ENCODE assay signal across 10 mouse cellular contexts in genomic region chr4:62625451-62626061, GRCm38 (mm10).
DNase-seq lines count a peak whose midpoint lies in the region; ATAC-seq and TF ChIP-seq lines count a peak whose summit lies in the region.
"Had no signal": no experiment of that assay in that cellular context is flagged by ENCODE, and none has a peak within 500 bp of the region (broad histone marks: within the 10 kb centered on the region; RNA-seq: fewer than 3 reads in every experiment).

No protein-coding gene starts in this region.

- H3K27ac ChIP-seq in intestine, embryonic 14.5 days (ENCODE audit: low read depth) = 0 out of 2 replicates have a peak overlapping the region, but pooled peaks have one; percentile 2
- no peak overlapping the region for H3K27ac ChIP-seq in intestine, embryonic 16.5 days (ENCODE audit: low read length)
- H3K27ac ChIP-seq in embryonic facial prominence, embryonic 13.5 days = peak overlapping the region; percentile 97
- H3K27ac ChIP-seq in forebrain, postnatal 0 days (ENCODE audit: low read depth, low read length) = peak overlapping the region; percentile 57; the same call in 1 of the 2 replicates
- H3K27ac ChIP-seq in midbrain, embryonic 15.5 days = peak overlapping the region; percentile 56

- 79% methylated on average over 19 of the region's 19 CpGs for WGBS in intestine, embryonic 14.5 days
- WGBS in intestine, embryonic 16.5 days = 83% methylated on average over 19 of the region's 19 CpGs
- 40% methylated on average over 19 of the region's 19 CpGs for WGBS in embryonic facial prominence, embryonic 13.5 days
- 88% methylated on average over 19 of the region's 19 CpGs for WGBS in forebrain, postnatal 0 days
- WGBS in midbrain, embryonic 15.5 days = 82% methylated on average over 19 of the region's 19 CpGs

- H3K9ac ChIP-seq in intestine, embryonic 14.5 days (ENCODE audit: low read length) = no peak overlapping the region
- H3K9ac ChIP-seq in intestine, embryonic 16.5 days (ENCODE audit: low read depth, low read length) = no peak overlapping the region
- H3K9ac ChIP-seq in embryonic facial prominence, embryonic 13.5 days = no peak overlapping the region
- no peak overlapping the region for H3K9ac ChIP-seq in forebrain, postnatal 0 days
- H3K9ac ChIP-seq in midbrain, embryonic 15.5 days = no peak overlapping the region

- no peaks in the 10 kb centered on the region for H3K27me3 ChIP-seq in intestine, embryonic 14.5 days (replicated peaks; ENCODE audit: control insufficient read depth, insufficient read depth, low read length)
- no peaks in the 10 kb centered on the region for H3K27me3 ChIP-seq in intestine, embryonic 16.5 days (replicated peaks; ENCODE audit: control insufficient read depth, insufficient read depth, low read length)
- no peaks in the 10 kb centered on the region for H3K27me3 ChIP-seq in embryonic facial prominence, embryonic 13.5 days
- no peaks in the 10 kb centered on the region for H3K27me3 ChIP-seq in forebrain, postnatal 0 days (ENCODE audit: insufficient read depth, low read length)
- H3K27me3 ChIP-seq in midbrain, embryonic 15.5 days (replicated peaks) = no peaks in the 10 kb centered on the region

- no peak overlapping the region for H3K4me3 ChIP-seq in intestine, embryonic 14.5 days (ENCODE audit: low read depth, low read length)
- no peak overlapping the region for H3K4me3 ChIP-seq in intestine, embryonic 16.5 days (ENCODE audit: low read length)
- no peak overlapping the region for H3K4me3 ChIP-seq in embryonic facial prominence, embryonic 13.5 days
- no peak overlapping the region for H3K4me3 ChIP-seq in forebrain, postnatal 0 days (ENCODE audit: low read depth, low read length)
- H3K4me3 ChIP-seq in midbrain, embryonic 15.5 days = no peak overlapping the region

- no peak overlapping the region for H3K4me2 ChIP-seq in intestine, embryonic 14.5 days (ENCODE audit: low read length)
- no peak overlapping the region for H3K4me2 ChIP-seq in intestine, embryonic 16.5 days (ENCODE audit: low read depth, low read length)
- H3K4me2 ChIP-seq in embryonic facial prominence, embryonic 13.5 days = peak overlapping the region; percentile 12; the same call in 1 of the 2 replicates
- no peak overlapping the region for H3K4me2 ChIP-seq in forebrain, postnatal 0 days (ENCODE audit: low read depth)
- no peak overlapping the region for H3K4me2 ChIP-seq in midbrain, embryonic 15.5 days

- ATAC-seq in intestine, embryonic 14.5 days (replicated peaks; ENCODE audit: low FRiP score, low TSS enrichment, low read depth) = no peak
- no peak for ATAC-seq in intestine, embryonic 16.5 days
- ATAC-seq in embryonic facial prominence, embryonic 13.5 days (ENCODE audit: insufficient number of reproducible peaks, insufficient read depth, low FRiP score, low TSS enrichment, low read depth) = no peak
- no peak for ATAC-seq in forebrain, postnatal 0 days
- no peak for ATAC-seq in midbrain, embryonic 15.5 days (replicated peaks)
- ATAC-seq in inflammation-experienced regulatory T-cells, adult 6 months = no peak
- ATAC-seq: activated CD4-positive, CD25-positive, alpha-beta regulatory T cell, adult 4 months had no signal

- H3K9me3 ChIP-seq in intestine, embryonic 14.5 days (ENCODE audit: control insufficient read depth, low read length) = no peaks in the 10 kb centered on the region
- H3K9me3 ChIP-seq in intestine, embryonic 16.5 days (ENCODE audit: control insufficient read depth, low read length) = no peaks in the 10 kb centered on the region
- H3K9me3 ChIP-seq in embryonic facial prominence, embryonic 13.5 days = no peaks in the 10 kb centered on the region
- H3K9me3 ChIP-seq in forebrain, postnatal 0 days (ENCODE audit: low read length) = no peaks in the 10 kb centered on the region
- no peaks in the 10 kb centered on the region for H3K9me3 ChIP-seq in midbrain, embryonic 15.5 days

- no peaks in the 10 kb centered on the region for H3K36me3 ChIP-seq in intestine, embryonic 14.5 days (ENCODE audit: control insufficient read depth, insufficient read depth, low read length)
- 0 out of 2 replicates have a peak, but pooled peaks cover 3% of the 10 kb centered on the region for H3K36me3 ChIP-seq in intestine, embryonic 16.5 days (ENCODE audit: control insufficient read depth, insufficient read depth, low read length)
- no peaks in the 10 kb centered on the region for H3K36me3 ChIP-seq in embryonic facial prominence, embryonic 13.5 days
- no peaks in the 10 kb centered on the region for H3K36me3 ChIP-seq in forebrain, postnatal 0 days (ENCODE audit: insufficient read depth)
- no peaks in the 10 kb centered on the region for H3K36me3 ChIP-seq in midbrain, embryonic 15.5 days (replicated peaks)

- no peak for DNase-seq in intestine, embryonic 14.5 days (ENCODE audit: low spot score)
- no peak for DNase-seq in forebrain, postnatal 0 days
- no peak for DNase-seq in thymus, postnatal 0 days (ENCODE audit: low spot score)
- DNase-seq: lung, adult 2 months; thymus, postnatal 25 days had no signal

- TF ChIP-seq CTCF in forebrain, postnatal 0 days (IDR thresholded peaks at IDR 0.05; ENCODE audit: low read depth) = no peak

- H3K4me1 ChIP-seq in intestine, embryonic 14.5 days (replicated peaks; ENCODE audit: control insufficient read depth, insufficient read depth, low read length) = peaks cover 28% of the 10 kb centered on the region
- H3K4me1 ChIP-seq in intestine, embryonic 16.5 days (ENCODE audit: control insufficient read depth, insufficient read depth, low read length) = peaks cover 63% of the 10 kb centered on the region
- peaks cover 66% of the 10 kb centered on the region for H3K4me1 ChIP-seq in embryonic facial prominence, embryonic 13.5 days
- peaks cover 9% of the 10 kb centered on the region; the same call in 1 of the 2 replicates for H3K4me1 ChIP-seq in forebrain, postnatal 0 days (ENCODE audit: insufficient read depth)
- peaks cover 17% of the 10 kb centered on the region for H3K4me1 ChIP-seq in midbrain, embryonic 15.5 days
